Mouse (Mus musculus) 3T3-L1 (cell line): ENCODE results near the gene Slc25a39.
"Not testable (repeated sequence)": the region's sequence is repeated elsewhere in the genome, so short reads cannot be mapped to it uniquely, and the experiment has no call there.

ENCODE experiments used
- DNase-seq: peaks from one replicate; pipeline ENCODE4 v3.0.0-alpha.2; 2015; ENCODE audit warnings: low read depth, low spot score

Gene Slc25a39

DNA sequence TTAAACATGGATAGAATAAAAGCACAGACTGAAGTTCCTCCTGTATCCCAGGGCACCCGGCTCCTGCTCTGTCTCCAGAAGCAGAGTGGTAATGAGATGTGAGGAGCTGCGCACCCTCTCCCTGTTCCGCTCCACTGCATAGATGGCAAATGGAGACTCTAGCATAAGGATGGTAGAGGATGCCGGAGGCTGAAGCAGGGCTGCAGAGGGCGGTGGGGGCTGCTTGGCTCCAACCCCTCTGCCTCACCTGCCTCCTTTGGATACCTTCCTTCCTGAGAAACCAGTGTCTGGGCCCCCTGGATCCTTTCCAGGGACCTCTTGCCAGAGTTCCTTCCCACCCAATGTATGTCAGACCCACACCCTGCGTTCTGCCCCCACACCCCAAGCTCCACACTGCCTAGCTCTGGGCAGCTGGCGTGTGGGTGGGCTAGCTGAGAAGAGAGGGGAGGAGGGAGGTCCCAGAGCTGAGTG is 11.0 kb downstream of the Slc25a39 start:
- no peak for DNase-seq

DNA sequence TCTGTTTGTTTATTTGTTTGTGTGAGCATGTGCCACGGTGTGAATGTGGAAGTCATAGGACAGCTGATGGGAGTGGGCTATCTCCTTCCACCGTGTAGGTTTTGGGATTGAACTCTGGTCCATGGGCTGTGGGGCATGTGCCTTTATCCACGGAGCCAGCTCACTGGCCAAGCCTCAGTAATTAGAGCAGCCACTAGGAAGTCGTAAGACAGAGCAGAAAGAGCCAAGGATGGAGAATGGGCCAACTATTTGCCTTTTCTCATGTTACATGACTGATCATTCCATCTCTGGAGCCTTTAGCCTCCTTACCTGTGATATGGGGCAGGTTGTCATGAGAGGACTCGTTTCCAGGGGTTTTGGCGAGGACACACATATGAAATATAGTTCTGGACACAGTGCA is 11.5 kb downstream of the Slc25a39 start:
- no peak for DNase-seq

DNA sequence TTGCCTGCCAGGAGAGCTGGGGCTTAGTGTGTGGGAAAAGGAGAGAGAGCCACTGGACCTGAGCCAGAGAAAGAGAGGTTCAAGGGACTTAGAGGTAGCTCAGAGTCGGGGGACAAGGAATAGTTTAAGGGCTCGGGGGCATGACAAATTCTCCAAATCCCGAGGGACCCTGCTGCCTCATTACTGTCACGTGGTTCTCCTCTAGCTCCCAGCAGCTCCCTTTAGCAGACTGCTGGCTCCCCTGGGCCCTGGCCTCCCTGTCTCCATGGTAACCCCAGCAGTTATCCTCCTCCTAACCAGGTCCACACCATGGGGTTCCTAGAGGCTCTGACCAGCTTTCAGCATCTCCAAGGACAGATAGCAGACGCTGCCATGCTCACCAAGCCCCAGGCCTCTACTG is 12.5 kb downstream of the Slc25a39 start:
- no peak for DNase-seq

DNA sequence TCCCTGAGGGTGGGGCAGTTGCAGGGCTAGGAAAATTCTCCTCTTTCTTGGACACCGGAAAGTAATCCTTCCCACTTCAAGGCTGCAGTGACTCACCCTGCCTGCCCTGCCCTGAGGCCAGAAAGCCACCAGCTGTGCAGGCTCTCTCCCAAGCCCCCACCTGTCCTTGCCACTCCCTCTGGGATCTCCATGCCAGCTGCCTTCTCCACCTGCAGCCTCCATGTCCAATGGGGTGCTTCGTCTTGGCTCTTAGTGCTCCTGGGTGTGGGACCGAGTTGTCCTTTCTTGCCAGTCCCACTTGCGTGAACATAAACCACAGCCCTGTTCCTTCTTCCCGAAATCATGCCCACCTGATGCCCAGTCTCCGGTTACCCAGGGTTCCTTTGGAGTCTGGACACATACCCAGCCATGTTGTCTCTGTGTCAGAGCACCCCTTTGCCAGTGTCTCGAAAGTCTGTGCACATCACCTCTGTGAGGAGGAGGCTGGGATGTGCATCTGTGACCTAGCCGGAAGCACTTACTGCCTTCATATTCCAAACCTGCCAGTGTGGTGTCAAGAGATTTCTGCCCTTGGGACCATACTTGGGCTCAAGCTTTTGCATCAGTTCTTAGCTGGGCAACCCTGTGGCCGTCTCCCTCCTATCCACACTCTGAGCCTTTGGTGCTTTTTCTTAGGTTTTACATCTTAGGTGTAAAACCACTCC is 13.2 kb downstream of the Slc25a39 start:
- DNase-seq = peak; percentile 79

DNA sequence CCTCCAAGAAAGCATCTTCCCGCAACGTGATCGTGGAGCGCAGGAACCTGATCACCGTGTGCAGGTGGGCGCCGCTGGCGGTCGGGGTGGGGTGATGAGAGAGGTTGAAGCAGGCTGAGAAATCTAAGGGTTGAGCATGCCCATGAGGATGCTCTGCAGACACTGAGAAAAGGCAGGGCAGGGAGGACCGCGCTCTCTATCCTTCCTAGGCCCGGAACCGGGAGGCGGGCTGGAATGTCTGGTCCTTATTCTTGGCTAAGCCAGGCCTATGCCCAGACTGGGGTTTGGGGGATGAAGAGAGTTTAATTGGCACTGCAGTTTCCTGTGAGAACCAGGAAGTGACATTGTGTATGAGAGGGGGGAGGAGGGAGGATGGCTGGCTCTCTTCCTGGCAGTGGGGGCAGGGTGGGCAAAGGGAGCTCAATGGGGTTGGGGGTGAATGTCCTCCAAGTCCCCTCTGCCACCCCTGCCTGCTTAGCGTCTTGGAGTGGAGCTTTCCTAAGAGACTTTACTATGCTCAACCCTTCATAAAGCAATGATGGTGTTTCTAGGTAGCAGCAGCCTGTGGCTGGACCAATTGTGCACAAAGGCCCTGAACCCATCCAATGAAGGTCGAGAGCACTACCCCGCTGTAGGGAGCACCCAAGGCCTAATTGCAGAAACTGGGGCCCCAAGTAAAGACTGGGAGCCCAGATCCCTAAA is 13.9 kb downstream of the Slc25a39 start:
- DNase-seq = no peak

DNA sequence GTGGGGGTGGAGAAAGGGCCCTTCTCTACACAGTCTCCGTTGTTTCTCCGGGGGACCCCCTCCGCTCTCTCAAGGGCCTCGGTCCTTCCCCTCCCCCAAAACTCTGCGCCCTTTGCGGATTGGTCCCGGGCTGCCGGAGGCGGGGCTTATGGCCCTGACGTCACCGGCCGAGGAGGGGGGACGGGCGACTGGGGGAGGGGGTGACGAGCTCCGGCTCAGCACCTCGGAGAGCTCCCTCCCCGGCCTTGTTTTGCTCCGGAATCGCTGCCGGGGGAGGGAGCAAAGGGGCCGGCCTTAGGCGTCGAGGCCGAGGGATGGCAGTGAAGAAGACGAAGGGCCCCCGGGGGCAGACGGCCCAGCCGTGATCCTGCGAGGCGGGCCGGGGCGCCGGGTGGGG is 14.5 kb downstream of the Slc25a39 start, which contains the start of gene Rundc3a:
Rundc3a (plus strand) TSS at position 166 of the 397 bp plus-strand sequence.
- no peak for DNase-seq

DNA sequence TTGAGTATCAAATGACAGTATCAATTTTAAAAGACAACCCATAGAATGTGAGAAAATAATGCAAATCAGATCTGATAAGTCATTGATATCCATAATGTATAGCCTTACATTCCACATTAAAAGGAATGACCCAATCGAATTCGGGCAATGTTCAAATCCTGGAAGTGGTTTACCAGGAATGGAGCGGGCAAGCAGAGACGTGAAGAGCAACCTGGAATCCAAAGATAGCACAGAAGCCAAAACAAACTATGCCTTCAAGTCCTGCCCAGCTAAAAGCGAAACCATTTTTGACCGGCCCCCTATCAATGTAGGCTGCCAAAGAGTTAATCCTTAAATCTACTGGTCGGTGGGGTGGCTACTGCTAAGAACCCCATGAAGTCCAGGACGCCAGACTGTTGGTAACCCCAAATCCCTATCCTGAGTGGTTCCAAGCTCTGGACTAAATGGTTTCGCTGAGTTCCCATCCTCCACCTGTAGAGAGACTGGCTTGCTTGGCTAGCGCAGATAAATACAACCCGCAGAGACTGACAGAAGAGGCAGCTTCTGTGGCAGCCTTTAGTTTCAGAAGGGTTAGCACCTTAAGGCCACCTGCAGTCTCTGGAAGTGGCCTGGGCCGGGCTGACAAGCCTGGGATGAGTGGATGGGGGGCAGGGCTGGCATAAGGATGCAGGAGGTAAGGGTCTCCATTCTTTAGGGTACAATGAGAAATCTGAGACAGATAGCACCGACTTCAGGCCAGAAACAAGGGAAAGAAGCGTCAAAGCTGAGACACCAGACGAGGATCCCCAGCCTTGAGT is 15.1 kb downstream of the Slc25a39 start:
- DNase-seq = no peak

DNA sequence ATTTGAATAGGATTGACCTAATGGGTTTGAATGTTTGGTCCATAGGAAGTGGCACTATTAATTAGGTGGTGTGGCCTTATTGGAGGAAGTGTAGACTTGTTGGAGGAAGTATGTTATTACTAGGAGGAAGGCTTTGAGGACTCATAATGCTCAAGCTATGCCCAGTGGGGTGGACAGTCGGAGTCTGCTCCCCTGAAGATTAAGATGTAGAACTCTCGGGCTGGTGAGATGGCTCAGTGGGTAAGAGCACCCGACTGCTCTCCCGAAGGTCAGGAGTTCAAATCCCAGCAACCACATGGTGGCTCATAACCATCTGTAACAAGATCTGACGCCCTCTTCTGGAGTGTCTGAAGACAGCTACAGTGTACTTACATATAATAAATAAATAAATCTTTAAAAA is 18.3 kb downstream of the Slc25a39 start:
- not testable (repeated sequence) for DNase-seq

DNA sequence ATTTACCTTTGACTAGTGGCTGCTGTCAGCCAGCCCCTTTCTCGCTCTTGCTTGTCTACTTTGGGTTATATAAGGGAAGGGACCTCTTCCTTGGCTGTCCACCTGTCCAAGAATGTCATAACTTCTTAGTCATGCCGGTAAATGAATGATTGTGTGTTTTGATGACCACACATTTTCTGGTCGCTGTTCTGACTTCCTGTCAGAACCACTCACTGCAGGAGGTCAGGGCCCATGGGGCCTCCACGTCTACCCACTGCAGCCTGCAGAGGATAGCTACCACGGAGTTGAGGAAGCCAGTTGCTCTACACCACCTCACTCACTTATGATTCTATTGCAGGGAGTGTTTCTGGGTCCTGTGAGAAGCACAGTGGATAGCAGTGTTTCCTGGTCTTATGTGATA is 21.6 kb downstream of the Slc25a39 start:
- DNase-seq = no peak

DNA sequence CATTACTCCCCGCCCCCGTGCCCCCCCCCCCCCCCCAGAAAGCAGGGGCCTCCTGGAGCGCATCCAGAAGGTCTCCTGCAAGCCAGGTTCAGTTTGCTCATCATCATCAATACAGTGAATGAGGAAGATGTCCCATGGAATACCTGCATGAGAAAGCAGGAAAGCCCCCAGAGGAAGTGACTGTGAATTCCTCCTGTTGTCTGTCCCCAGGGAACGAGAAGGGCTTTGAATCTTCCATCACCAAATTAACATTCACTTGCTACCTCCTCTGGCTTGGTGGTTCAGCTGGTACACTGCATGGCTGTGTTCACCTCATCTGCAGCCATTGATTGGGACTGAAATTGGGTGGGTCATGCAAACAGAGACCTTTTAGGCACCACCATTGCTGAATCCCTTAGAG is 22.7 kb downstream of the Slc25a39 start:
- no peak for DNase-seq

DNA sequence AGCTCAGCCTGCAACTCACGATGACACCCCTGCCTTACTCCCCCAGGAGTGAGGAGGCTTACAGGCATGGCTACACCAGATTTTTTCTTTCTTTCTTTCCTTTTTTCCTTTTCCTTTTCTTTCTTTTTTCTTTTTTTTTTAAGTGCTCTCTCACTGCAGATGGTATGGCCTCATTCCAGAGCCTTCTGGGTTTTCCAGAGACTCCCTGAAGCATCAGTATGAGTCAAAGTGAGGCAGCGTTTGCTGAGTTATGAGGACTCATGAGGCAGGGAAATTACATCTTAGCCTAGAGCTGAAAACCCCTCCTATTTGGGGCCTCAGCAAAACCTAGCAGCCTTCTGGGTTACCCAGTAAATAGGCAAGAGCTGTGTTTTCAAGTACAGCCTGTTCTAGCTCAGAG is 23.3 kb downstream of the Slc25a39 start:
- DNase-seq = peak; percentile 95

DNA sequence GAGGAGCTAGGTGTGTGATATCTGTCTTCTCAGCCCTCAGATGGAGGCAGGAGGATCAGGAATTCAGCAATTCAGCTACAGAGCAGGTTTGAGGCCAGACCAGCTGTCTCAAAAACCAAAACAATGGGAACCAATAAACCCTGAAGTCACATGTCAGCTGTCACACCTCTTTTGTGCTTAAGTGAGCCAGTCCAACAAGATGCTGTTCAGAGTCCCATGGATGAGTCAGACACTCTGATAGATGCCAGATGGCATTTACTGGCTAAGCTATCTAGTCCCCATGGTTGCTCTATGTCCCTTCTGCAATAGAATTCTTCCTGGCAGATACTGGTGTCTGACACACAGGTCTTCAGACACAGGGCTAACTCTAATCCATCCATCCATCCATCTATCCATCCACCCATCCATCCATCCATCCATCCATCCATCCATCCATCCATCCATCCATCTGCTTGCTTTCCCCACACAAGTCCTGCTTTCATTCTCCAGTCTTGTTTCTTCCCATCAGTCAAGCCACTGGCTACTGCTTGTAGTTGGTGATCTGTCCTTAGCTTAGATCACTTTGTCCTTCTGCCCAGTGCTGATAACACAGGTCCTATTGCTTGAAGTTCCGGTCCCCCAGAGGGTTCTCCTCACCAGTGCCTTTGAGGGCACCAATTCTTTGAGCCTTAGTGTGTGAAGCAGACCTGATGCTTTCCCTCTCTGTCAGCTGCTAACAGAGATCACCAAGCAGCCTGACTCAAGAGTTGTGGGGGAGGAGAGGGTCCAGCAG is 24.2 kb downstream of the Slc25a39 start:
- peak; percentile 82 for DNase-seq

DNA sequence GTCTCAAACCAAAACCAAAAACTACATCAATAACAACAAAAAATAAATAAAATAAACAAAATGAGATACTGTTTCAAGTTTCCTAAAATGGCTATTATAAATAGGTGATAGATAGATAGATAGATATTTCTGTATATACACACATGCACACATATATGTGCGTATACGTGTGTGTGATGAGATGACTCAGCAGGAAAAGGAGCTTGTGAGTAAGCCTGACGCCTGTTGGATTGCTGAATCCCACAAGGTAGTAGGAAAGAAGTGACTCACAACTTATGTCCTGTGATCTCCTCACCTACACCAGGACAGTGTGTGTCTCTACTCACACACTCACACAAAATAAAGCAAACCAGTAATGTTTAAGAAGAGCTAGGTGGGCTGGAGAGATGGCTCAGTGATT is 25.0 kb downstream of the Slc25a39 start:
- peak; percentile 41 for DNase-seq

DNA sequence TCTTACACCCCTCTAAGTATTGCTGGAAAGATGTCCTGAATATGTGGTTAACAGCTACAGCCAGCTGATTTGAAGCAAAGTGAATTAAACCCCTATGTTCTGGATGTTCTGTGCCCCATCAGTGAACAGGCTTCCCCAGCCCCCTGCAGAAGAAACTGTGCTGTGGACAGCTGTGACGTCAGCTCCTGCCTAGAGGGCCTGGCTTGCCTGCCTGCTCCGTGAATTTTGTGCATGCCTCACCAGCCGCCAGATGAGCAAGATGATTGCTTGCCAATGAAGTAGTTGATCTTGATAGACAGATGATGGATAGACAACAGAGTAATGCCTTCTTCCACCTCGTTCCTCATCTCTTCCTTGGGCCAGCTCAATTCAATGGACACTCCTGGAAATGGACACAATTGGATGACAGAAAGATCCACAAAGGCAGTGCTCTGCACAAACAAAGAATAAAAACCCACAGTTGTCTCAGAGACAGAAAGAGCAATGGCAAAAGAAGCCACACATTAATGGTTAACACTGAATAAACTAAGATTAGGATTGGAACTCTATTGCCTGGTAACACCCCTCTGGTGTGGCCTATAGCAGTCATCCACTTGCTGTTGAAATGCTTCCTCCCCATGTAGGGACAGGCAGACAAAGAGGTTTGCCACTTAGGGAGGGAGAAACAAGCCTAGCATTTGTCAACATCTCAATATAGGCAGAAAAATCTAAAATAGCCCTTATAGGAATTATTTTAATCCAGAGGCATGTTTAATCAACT is 26.2 kb downstream of the Slc25a39 start:
- DNase-seq = no peak

DNA sequence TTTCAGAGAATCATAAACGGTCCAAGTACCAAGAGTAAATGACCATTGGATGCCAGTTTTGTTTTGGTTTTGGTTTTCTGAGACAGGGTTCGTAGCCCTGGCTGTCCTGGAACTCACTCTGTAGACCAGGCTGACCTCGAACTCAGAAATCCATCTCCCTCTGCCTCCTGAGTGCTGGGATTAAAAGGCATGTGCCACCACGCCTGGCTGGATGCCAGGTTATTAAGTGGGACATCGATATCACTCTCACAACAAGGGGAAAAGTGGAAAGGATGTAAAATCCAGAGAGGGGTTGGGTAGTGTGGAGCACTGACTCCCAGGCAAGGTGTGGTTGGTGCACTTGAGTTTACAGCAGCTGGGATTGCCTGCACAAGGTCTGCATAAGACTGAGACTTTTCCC is 27.7 kb downstream of the Slc25a39 start:
- DNase-seq = no peak

DNA sequence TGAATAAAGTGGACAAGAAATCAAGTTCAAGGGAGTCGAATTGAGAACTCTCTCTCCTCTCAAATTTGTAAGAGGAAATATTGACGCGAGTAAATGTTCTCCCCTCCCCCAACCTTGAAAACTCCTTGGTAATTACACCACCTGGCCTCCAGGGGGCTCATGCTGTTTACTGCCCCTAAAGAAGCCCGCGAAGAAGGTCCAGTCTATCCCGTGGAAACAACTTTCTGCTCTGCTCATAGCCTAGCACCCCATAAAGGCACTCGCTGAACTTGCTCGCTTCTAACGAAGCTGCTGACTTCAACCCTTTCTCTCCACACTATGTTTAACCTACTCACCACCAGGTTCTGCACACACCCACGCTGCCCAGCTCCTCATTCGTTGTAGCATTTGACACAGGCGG is 30.6 kb downstream of the Slc25a39 start:
- no peak for DNase-seq

DNA sequence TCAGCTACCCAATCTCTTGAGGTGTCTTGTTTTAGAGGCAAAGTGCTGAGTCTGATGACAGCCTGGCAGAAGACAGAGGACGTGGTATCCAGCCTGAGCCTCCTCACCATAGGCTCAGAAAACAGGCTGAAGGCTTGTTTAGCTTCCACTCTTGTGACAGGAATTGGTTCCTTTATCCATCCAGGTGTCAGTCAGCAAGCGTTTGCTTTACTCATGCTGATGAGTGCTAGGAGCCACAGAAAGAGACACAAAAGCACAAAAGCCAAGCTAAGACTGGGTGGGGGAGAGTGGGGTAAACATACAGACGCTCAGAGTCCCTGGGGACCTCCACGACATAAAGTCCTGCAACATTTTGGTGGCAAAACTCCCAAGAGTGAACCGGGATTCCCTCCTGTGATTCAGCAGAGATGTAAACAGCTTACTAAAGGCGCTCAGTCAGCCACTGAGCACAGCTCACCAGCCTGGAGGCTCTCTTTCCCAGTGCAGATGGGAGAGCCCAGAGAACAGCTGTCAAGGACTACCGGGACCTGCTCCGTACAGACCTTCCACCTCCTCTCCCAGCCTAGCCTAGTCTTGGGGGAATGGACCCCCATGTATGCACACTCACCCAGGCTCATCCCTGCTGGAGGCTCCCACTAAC is 31.4 kb downstream of the Slc25a39 start:
- DNase-seq = no peak

DNA sequence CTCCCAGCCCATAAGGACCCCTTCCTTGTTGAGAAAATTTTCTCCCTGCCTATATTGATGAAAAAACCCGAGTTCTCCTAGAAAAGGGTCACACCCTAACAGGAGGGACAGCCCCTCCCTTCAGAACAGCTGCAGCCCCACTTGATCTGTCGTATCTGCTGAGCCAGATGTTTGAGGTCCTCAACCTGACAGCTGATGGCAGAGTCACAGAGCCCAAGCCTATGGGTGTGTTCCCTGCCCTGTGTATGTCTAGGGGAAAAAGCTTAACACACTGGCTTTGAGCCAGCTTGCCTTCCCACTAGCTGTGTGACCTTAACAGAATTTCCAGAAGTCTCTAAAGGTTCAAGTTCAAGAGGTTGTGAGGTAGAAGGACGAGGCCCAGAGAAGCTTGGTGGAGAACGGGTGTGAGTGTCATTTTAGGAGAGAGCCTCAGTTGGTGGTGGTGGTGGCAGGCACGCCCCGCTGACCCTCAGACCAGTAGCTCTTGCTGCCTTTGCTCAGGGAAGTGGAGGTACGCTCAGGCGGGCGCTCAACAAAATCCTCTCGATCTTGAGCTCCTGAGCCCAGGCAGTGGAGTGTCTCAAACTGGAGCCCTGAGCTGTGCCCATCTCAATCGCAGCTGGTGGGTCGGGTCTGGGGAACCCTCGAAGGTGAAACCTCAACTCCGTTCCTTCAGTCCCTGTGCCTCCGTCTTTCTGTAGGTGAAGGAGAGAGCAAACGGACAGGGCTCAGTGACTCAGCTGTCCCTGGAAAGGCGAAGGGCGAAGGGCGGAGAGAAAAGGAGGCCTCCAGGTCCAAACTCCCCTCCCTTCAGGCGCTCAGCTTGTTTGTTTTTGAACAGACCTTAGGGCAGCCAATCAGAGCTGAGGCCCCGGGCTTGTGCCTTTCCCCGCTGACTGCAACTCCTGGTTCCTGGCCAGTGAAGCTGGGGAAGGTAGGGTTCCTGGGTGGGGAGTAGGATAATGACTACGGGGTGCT is 32.3 kb downstream of the Slc25a39 start:
- no peak for DNase-seq

DNA sequence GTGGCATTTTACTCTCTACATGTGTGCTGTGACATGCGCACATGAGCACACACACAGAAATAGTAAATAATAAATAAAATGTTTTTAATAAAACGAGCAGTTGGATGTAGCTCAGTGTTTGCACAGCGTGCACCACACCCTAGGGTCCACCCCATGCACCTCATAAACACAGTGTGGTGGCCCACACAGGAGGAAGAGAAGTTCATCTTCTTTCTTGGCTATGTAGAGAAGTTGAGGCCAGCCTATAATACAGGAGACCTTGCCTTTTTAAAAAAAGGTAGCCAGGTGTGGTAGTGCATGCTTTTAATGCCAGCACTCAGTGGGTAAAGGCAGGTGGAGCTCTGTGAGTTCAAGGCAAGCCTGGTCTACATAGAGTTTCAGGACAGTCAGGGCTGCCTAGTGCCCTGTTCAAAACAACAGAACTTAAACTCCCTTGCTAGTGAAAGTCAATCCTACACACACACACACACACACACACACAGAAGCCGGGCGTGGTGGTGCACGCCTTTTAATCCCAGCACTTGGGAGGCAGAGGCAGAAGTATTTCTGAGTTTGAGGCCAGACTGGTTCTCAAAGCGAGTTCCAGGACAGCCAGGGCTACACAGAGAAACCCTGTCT is 33.5 kb downstream of the Slc25a39 start:
- no peak for DNase-seq
